Mouse (Mus musculus) hindbrain, embryonic 10.5 days (tissue): ENCODE data around the gene Cnst. TPM values are rescaled to one million over a fixed set of nuclear protein-coding genes. Genes with fewer than 3 reads are reported as not detected.

ENCODE experiments used
- DNase-seq: peaks from one replicate; pipeline ENCODE4 v3.0.0-alpha.2; 2017; ENCODE audit warnings: low spot score
- H3K27ac ChIP-seq: fragments of 300-500 bp; sonication (generic); 2 replicates; pipeline ENCODE4 v1.5.1; 2016; ENCODE audit warnings: mild to moderate bottlenecking, moderate library complexity
- H3K27me3 ChIP-seq: fragments of 300-500 bp; sonication (generic); 2 replicates; pipeline ENCODE4 v1.6.1; 2016; ENCODE audit warnings: mild to moderate bottlenecking; ENCODE audit not compliant: poor library complexity, insufficient read depth, severe bottlenecking
- H3K36me3 ChIP-seq: fragments of 300-500 bp; sonication (generic); 2 replicates; pipeline ENCODE4 v1.6.1; 2016; ENCODE audit warnings: mild to moderate bottlenecking, moderate library complexity
- H3K4me1 ChIP-seq: fragments of 300-500 bp; sonication (generic); replicated peaks from 2 replicates; pipeline ENCODE4 v1.6.1; 2016; ENCODE audit warnings: mild to moderate bottlenecking
- H3K4me3 ChIP-seq: fragments of 300-500 bp; sonication (generic); 2 replicates; pipeline ENCODE4 v1.5.1; 2016; ENCODE audit warnings: mild to moderate bottlenecking, moderate library complexity
- H3K9me3 ChIP-seq: fragments of 300-500 bp; sonication (generic); 2 replicates; pipeline ENCODE4 v1.6.1; 2016; ENCODE audit warnings: mild to moderate bottlenecking, moderate library complexity
- WGBS: fragments of 180-500 bp; shearing (Covaris S2); methylation state at CpG from one replicate; pipeline ENCODE4 v1.1.7; 2016; 5-methylcytosine and 5-hydroxymethylcytosine counted together
- polyA plus RNA-seq: library from polyadenylated mRNA; unstranded; fragments of >200 nt; fragmentation: Nextera tagmentation; extraction: Ambion mirVana; gene quantifications from 2 replicates; pipeline ENCODE4 v1.2.1, GENCODE M21; 2016

The Cnst gene
- polyA plus RNA-seq, 1 experiment from 2014 or later: 21.4 TPM

DNA sequence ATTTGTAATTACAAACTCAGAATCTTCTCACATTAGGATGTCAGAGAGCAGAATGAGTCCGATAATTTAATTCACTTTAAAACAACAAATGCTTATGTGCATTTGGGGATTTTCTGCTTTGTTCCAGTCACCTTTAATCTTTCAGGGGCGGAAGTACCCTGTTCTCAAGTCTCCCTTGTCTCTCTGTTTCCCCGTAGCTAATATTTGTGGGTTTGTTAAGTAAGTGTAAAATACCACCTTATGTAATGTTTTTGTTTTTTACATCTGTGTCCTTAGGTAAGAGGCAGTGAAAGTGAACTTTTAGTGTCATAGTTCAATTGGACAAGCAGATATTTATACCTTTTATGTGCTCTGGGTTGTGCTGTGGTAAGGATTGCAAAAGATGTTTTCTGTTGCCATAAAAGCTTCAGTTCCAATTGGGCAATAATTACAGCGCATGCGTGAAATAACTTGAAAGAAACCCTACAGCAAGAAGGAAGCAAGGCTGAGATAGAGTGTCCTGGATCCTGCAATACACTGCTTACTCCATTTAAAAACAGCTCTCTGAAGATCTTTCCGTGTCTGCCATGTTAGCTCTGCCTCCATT is 14.8 kb downstream of the Cnst start:
- DNase-seq: no peak
- Histone ChIP-seq H3K9me3 (no peaks in the 10 kb centered on the region), H3K36me3 (no peaks in the 10 kb centered on the region), H3K4me3 (no peak overlapping the region), H3K27ac (no peak overlapping the region), H3K27me3 (no peaks in the 10 kb centered on the region), H3K4me1 (peaks cover 11% of the 10 kb centered on the region)
- WGBS: 91% methylated on average over 6 of the region's 6 CpGs

DNA sequence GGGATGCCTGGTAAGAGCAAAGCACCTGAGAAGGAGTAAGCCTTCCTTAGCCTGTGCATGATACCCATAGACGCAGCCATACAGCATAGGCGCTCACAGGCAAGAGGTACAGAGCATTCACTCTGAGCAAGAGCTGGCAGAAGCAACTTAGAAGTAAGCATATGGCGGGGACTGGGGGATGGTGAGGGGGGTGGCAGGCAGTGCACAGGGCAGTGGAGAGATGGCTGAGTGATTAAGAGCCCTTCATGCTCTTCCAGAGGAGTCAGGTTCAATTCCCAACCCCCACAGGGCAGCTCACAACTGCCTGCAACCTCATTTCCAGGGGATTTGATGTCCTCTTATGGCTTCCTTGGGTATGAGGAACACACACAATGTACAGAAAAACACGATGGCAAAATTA is 17.0 kb downstream of the Cnst start:
- DNase-seq: no peak
- Histone ChIP-seq H3K27ac (peak overlapping the region; percentile 23; the same call in 1 of the 2 replicates), H3K9me3 (no peaks in the 10 kb centered on the region), H3K27me3 (no peaks in the 10 kb centered on the region), H3K36me3 (no peaks in the 10 kb centered on the region), H3K4me1 (peaks cover 26% of the 10 kb centered on the region), H3K4me3 (no peak overlapping the region)
- 83% methylated on average over 4 of the region's 4 CpGs for WGBS

GRCm38 (mm10) chr1:179563926-179564325 is 17.8 kb downstream of the Cnst start:
- 82% methylated on average over 5 of the region's 5 CpGs for WGBS
- Histone ChIP-seq H3K9me3 (no peaks in the 10 kb centered on the region), H3K4me3 (no peak overlapping the region), H3K36me3 (no peaks in the 10 kb centered on the region), H3K4me1 (peaks cover 33% of the 10 kb centered on the region), H3K27ac (no peak overlapping the region), H3K27me3 (no peaks in the 10 kb centered on the region)
- DNase-seq: no peak

GRCm38 (mm10) chr1:179567558-179567957 is 21.4 kb downstream of the Cnst start:
- Histone ChIP-seq H3K27me3 (no peaks in the 10 kb centered on the region), H3K9me3 (no peaks in the 10 kb centered on the region), H3K36me3 (no peaks in the 10 kb centered on the region), H3K4me3 (no peak overlapping the region), H3K4me1 (peaks cover 49% of the 10 kb centered on the region), H3K27ac (peak overlapping the region; percentile 80)
- DNase-seq: peak; percentile 65
- 59% methylated on average over 7 of the region's 7 CpGs for WGBS

DNA sequence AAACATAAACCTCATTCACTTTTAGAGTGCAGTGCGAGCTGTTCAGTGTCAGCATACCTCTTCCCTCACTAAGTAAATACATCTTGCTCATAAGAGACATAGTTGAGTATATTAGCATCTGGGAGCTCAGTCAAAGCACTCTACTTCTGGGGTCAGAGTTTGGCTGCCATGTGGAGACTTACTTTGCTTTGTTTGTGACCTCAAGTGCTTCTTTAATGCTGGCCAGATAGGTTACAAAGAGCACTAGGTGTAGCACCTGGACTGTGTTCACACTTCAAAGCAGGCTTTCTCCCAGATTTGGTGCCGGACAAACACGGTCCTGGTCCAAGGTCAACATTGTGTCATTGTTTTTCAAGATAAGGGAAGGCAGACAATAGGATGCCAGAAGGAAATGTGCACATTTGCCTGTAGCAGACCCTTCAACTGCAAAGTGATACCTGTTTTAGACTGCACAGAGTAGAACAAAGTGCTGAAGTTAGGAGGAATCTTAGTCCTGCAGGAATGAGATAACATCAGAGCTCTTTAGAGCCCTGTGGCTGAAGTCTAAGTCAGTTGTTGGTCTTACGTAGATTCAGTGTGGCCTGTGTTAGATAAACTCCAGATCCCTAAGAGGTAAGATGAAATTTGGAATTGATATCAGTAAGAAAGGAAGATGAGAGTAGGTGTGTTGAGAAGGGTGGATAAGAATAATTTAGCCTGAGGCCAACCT is 22.7 kb downstream of the Cnst start:
- Histone ChIP-seq H3K9me3 (no peaks in the 10 kb centered on the region), H3K36me3 (no peaks in the 10 kb centered on the region), H3K27me3 (no peaks in the 10 kb centered on the region), H3K4me1 (peaks cover 40% of the 10 kb centered on the region), H3K4me3 (no peak overlapping the region), H3K27ac (peak overlapping the region; percentile 51)
- DNase-seq: no peak
- 82% methylated on average over 4 of the region's 4 CpGs for WGBS

- Histone ChIP-seq H3K9me3 (no peaks in the 10 kb centered on the region), H3K4me1 (peaks cover 48% of the 10 kb centered on the region), H3K36me3 (no peaks in the 10 kb centered on the region), H3K27me3 (no peaks in the 10 kb centered on the region), H3K27ac (peak overlapping the region; percentile 18; the same call in 1 of the 2 replicates), H3K4me3 (no peak overlapping the region)
- no peak for DNase-seq
- WGBS: 97% methylated on average over 1 of the region's 1 CpGs
These were observed 24.3 kb downstream of the Cnst start for GRCm38 (mm10) chr1:179570482-179570881.

DNA sequence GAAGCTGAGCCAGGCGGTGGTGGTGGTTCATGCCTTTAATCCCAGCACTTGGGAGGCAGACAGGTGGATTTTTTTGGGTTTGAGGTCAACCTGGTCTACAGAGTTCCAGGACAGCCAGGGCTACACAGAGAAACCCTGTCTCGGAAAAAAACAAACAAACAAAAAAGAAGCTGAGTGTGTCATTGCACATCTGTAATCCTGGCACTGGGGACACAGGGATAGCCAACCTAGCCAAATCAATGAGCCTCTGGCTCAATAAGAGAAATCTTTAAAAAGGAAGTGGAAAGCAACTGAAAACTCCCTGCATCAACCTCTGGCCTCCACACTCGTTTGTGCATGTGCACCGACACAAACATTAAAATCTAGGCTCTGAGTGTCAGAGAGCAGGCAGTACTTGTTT is 25.5 kb downstream of the Cnst start:
- H3K4me1 ChIP-seq: peaks cover 47% of the 10 kb centered on the region
- DNase-seq: no peak
- H3K9me3 ChIP-seq: no peaks in the 10 kb centered on the region
- no peak overlapping the region for H3K4me3 ChIP-seq
- no peaks in the 10 kb centered on the region for H3K36me3 ChIP-seq
- H3K27me3 ChIP-seq: no peaks in the 10 kb centered on the region
- WGBS: 86% methylated on average over 4 of the region's 4 CpGs
- H3K27ac ChIP-seq: peak overlapping the region; percentile 35; the same call in 1 of the 2 replicates

GRCm38 (mm10) chr1:179573650-179574206 is 27.6 kb downstream of the Cnst start:
- H3K9me3 ChIP-seq: no peaks in the 10 kb centered on the region
- no peak for DNase-seq
- H3K4me1 ChIP-seq: peaks cover 28% of the 10 kb centered on the region
- H3K27ac ChIP-seq: peak overlapping the region; percentile 56
- H3K4me3 ChIP-seq: no peak overlapping the region
- no peaks in the 10 kb centered on the region for H3K27me3 ChIP-seq
- 83% methylated on average over 6 of the region's 6 CpGs for WGBS
- 0 out of 2 replicates have a peak, but pooled peaks cover under 1% of the 10 kb centered on the region for H3K36me3 ChIP-seq

DNA sequence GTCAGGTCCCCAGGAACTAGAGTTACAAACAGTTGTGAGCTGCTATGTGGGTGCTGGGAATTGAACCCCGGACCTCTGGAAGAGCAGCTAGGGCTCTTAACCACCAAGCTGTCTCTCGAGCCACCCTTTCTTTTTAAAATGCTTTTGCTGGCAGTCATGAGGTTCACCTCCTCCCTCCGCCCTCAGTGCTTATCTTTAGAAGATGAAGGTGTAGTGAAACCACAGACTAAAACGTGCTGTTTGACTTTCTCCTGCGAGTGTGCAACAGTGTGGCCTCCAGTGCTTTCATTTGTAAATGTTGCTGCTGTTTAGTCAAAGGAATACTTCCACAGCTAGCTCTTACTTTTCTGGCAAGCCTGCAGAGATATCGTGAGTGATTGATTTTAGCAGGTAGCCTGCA is 32.5 kb downstream of the Cnst start:
- no peak overlapping the region for H3K4me3 ChIP-seq
- DNase-seq: no peak
- peaks cover 11% of the 10 kb centered on the region for H3K4me1 ChIP-seq
- 84% methylated on average over 6 of the region's 6 CpGs for WGBS
- no peak overlapping the region for H3K27ac ChIP-seq
- no peaks in the 10 kb centered on the region for H3K27me3 ChIP-seq
- no peaks in the 10 kb centered on the region for H3K9me3 ChIP-seq
- H3K36me3 ChIP-seq: peaks cover 18% of the 10 kb centered on the region

DNA sequence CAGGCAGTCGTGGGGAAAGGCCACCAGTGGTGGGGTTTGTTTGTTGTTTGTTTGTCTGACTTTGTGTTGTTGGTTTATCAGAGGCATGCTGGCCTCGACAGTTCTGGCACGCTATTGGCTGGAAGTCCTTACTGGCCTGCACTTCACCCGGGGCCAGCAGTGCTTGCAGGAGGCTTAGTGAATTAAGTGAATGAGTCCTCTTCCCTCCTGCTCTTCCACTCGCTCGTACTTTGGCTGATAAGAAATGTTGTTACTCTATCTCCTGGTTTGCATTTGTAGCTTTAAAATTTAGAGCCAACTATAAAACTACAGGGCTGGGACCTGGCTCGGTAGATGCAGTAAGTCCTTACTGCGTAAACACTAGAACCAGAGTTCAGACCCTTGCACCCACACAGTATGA is 34.0 kb downstream of the Cnst start:
- no peak overlapping the region for H3K4me3 ChIP-seq
- H3K4me1 ChIP-seq: no peaks in the 10 kb centered on the region
- no peaks in the 10 kb centered on the region for H3K9me3 ChIP-seq
- 83% methylated on average over 8 of the region's 8 CpGs for WGBS
- no peaks in the 10 kb centered on the region for H3K27me3 ChIP-seq
- no peak overlapping the region for H3K27ac ChIP-seq
- no peak for DNase-seq
- peaks cover 18% of the 10 kb centered on the region for H3K36me3 ChIP-seq

GRCm38 (mm10) chr1:179581422-179581821 is 35.3 kb downstream of the Cnst start:
- H3K4me1 ChIP-seq: peaks cover 8% of the 10 kb centered on the region
- no peak overlapping the region for H3K27ac ChIP-seq
- no peak overlapping the region for H3K4me3 ChIP-seq
- 92% methylated on average over 10 of the region's 10 CpGs for WGBS
- H3K36me3 ChIP-seq: peaks cover 18% of the 10 kb centered on the region
- H3K27me3 ChIP-seq: no peaks in the 10 kb centered on the region
- no peak for DNase-seq
- no peaks in the 10 kb centered on the region for H3K9me3 ChIP-seq

GRCm38 (mm10) chr1:179582021-179582433 is 35.9 kb downstream of the Cnst start:
- Histone ChIP-seq H3K4me1 (peaks cover 14% of the 10 kb centered on the region), H3K27me3 (no peaks in the 10 kb centered on the region), H3K4me3 (no peak overlapping the region), H3K9me3 (no peaks in the 10 kb centered on the region), H3K27ac (no peak overlapping the region), H3K36me3 (peaks cover 18% of the 10 kb centered on the region)
- WGBS: 72% methylated on average over 6 of the region's 6 CpGs
- no peak for DNase-seq

GRCm38 (mm10) chr1:179583090-179583489 is 36.9 kb downstream of the Cnst start:
- WGBS: 88% methylated on average over 3 of the region's 3 CpGs
- peaks cover 15% of the 10 kb centered on the region for H3K4me1 ChIP-seq

More at GRCm38 (mm10) chr1:179583090-179583489, 36.9 kb downstream of the Cnst start:
- H3K36me3 ChIP-seq: peaks cover 18% of the 10 kb centered on the region
- H3K9me3 ChIP-seq: no peaks in the 10 kb centered on the region
- no peak overlapping the region for H3K4me3 ChIP-seq
- H3K27ac ChIP-seq: no peak overlapping the region
- DNase-seq: no peak
- H3K27me3 ChIP-seq: no peaks in the 10 kb centered on the region
